Mouse (Mus musculus) G1E (cell line): ENCODE data around the gene Hemgn. TPM values are rescaled to one million over a fixed set of nuclear protein-coding genes. Genes with fewer than 3 reads are reported as not detected.

Source experiments
- ATAC-seq: 2 replicates; pipeline ENCODE4 v1.8.0; 2016; ENCODE audit warnings: mild to moderate bottlenecking; ENCODE audit not compliant: insufficient number of reproducible peaks, poor library complexity, low FRiP score, severe bottlenecking; ENCODE audit errors: extremely low read depth
- DNase-seq: peaks from one replicate; pipeline ENCODE4 v3.0.0; 2012; ENCODE audit warnings: low spot score
- H3K27me3 ChIP-seq: 2 replicates; pipeline ENCODE4 v1.6.1; 2012; ENCODE audit warnings: mild to moderate bottlenecking, low read length, inconsistent platforms; ENCODE audit not compliant: insufficient read depth
- H3K36me3 ChIP-seq: replicated peaks from 2 replicates; pipeline ENCODE3; 2012; ENCODE audit warnings: mild to moderate bottlenecking, inconsistent platforms
- H3K4me1 ChIP-seq: 2 replicates; pipeline ENCODE4 v1.6.1; 2012; ENCODE audit warnings: low read depth, low read length, inconsistent platforms, mixed read lengths; ENCODE audit not compliant: insufficient read depth
- H3K4me3 ChIP-seq: 2 replicates; pipeline ENCODE4 v1.5.1; 2012; ENCODE audit warnings: low read depth, mild to moderate bottlenecking, inconsistent platforms, low read length, moderate library complexity, mixed read lengths
- H3K9me3 ChIP-seq: replicated peaks from 2 replicates; pipeline ENCODE4 v1.6.1; 2012; ENCODE audit warnings: inconsistent platforms
- CTCF ChIP-seq: IDR thresholded peaks from 2 replicates; pipeline ENCODE4 v1.5.1; 2012; ENCODE audit warnings: low read depth, low read length, inconsistent platforms, mixed read lengths
- GATA1 ChIP-seq: IDR thresholded peaks from 2 replicates; pipeline ENCODE4 v1.6.1; 2012; ENCODE audit warnings: borderline replicate concordance, low read length, inconsistent platforms, mixed read lengths
- GATA2 ChIP-seq: IDR thresholded peaks from 2 replicates; pipeline ENCODE4 v1.6.1; 2012; ENCODE audit warnings: low read depth, low read length, inconsistent platforms, borderline replicate concordance
- POLR2AphosphoS5 ChIP-seq: IDR thresholded peaks from 2 replicates; pipeline ENCODE4 v1.6.1; 2012; ENCODE audit warnings: low read depth, low read length, inconsistent platforms; ENCODE audit not compliant: insufficient replicate concordance
- TAL1 ChIP-seq: conservative IDR thresholded peaks from 2 replicates; pipeline ENCODE4 v1.6.1; 2012; ENCODE audit warnings: low read depth, low read length, inconsistent platforms, mixed read lengths
- polyA plus RNA-seq: library from polyadenylated mRNA; stranded (reverse); fragments of >175 nt; gene quantifications from 2 replicates; pipeline ENCODE4 v1.2.3, GENCODE M21; 2012
- total RNA-seq, 2 experiments: library from RNA; stranded (forward) in 1 of 2; stranded (reverse) in 1 of 2; fragments of 200-1000 nt in 1 of 2; fragments of >200 nt in 1 of 2; fragmentation: Nextera tagmentation in 1 of 2; gene quantifications; 2 replicates each; pipeline ENCODE4 v1.2.3; 2014 to 2017

The Hemgn gene
- total and polyA plus RNA-seq, 3 experiments, result 6.3 to 132 (median 24.3) TPM

DNA sequence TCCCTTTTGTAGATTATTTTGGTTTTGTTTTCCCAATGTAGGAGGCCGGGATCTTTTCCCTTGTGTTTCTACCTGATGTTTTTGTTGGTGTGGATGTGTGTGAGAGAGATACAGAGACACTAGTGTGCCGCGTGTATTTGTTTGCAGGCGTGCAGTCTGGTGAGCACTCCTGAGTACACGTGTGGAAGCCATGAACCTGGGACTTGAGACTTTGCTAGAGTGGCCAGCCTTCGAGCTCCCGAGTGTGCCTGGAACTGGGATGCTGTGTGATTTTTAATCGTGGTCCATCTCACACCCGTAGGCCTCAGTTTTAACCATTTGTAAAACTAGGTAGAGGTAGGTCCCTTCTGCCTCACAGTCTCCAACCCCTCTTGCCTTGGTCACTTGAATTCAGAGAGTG is 64.4 kb downstream of the Hemgn start:
- TF ChIP-seq GATA2, result no peak
- Histone ChIP-seq H3K4me3 (no peak overlapping the region), H3K9me3 (peaks cover 16% of the 10 kb centered on the region), H3K36me3 (no peaks in the 10 kb centered on the region), H3K4me1 (no peaks in the 10 kb centered on the region), H3K27me3 (peaks cover 23% of the 10 kb centered on the region; the same call in 1 of the 2 replicates)
- DNase-seq (no peak), ATAC-seq (no peak)

DNA sequence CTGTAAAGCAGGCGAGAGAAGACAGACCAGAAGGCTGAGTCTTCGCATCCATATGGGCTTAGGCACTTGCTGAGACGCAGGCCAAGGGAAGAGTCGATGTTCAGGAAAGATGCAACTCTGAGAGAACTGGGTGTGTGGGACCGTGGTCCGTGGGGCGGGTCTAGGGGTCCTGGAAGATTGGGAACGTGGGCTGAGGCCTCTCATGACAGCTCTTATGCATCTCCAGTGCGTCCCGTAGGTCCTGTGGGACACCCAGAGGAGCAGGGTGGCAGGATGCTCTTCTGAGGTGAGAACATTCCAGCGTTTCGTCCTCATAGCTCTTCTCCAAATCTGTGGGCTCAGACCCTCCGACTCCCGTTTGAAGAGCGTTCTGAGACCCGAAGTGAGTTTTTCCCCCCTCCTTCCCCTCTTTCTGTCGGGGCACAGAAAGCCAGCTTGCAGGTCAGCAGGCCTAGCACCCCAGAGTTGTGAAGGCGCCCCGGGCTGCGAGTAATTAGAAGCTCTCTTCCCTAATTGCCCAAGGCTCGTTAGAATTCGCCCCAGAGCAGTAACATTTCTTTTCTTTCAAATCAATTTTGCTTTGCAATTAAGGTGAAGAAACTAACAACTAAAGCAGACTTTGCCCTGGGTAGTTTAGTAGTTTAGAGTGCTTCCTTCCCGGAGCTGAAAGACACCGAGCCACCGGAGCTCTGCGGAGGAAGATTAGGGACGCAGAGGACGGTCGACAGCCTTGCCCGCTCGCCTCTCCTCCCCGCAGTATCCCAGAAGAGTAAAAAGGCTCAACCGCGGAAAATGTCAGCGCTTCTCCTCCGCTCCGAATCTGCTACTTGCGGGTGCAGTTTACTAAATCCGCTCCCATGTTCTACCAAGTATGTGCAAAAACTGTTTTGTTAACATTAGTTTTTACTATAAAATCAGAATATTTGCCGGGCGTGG is 65.5 kb downstream of the Hemgn start:
- Histone ChIP-seq H3K27me3 (peaks cover 18% of the 10 kb centered on the region; the same call in 1 of the 2 replicates), H3K9me3 (peaks cover 25% of the 10 kb centered on the region), H3K36me3 (no peaks in the 10 kb centered on the region), H3K4me3 (no peak overlapping the region), H3K4me1 (no peaks in the 10 kb centered on the region)
- ATAC-seq, result no peak
- no peak for TF ChIP-seq GATA2
- TF ChIP-seq CTCF, result no peak
- no peak for TF ChIP-seq GATA1
- no peak for TF ChIP-seq POLR2AphosphoS5
- no peak for TF ChIP-seq TAL1
- no peak for DNase-seq

DNA sequence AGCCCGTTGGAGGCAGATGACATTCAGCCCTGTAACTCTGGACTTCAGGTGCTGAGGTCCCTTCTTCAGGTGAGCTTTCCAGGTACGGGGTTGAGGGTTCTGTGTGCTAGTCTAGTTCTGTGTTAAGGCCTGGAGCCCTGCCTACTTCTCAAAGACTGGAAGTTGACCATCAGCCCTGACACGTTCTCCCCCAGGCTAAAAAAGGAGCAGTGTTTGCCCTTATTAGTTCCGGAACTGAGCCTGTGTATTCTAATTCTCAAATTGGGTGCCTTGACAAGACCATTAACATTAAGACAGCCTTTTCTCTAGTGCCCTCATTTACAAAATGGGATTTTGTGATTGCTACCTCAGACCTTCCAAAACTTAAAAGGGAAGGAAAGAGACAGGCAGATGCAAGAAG is 66.2 kb downstream of the Hemgn start:
- Histone ChIP-seq H3K36me3 (no peaks in the 10 kb centered on the region), H3K4me3 (no peak overlapping the region), H3K9me3 (peaks cover 29% of the 10 kb centered on the region), H3K4me1 (no peaks in the 10 kb centered on the region), H3K27me3 (peaks cover 18% of the 10 kb centered on the region; the same call in 1 of the 2 replicates)
- no peak for DNase-seq
- no peak for ATAC-seq
- TF ChIP-seq CTCF (no peak), GATA2 (no peak), GATA1 (no peak), TAL1 (no peak), POLR2AphosphoS5 (no peak)

DNA sequence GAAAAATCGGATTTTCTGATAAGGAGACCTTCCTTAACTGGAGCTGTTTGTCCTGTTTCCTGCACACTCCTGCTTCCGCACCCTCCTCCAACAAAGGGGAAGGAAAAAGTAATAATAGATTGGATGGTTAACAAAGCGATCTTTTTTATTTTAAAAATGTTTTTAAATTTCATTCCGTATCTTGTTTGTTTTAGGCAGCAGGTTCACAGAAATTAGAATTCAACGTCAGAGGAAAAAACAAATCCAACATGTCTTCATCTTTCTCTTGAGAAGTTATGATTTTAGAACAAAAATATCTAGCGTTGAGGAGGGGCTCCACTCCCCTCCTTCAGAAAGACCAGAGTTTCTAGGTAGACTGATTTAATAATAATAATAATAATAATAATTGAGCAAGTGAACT is 67.1 kb downstream of the Hemgn start:
- Histone ChIP-seq H3K36me3 (no peaks in the 10 kb centered on the region), H3K4me3 (no peak overlapping the region), H3K9me3 (peaks cover 29% of the 10 kb centered on the region), H3K27me3 (peaks cover 18% of the 10 kb centered on the region; the same call in 1 of the 2 replicates), H3K4me1 (no peaks in the 10 kb centered on the region)
- TF ChIP-seq TAL1 (no peak), GATA2 (no peak), GATA1 (no peak), CTCF (no peak), POLR2AphosphoS5 (no peak)
- no peak for DNase-seq
- no peak for ATAC-seq

DNA sequence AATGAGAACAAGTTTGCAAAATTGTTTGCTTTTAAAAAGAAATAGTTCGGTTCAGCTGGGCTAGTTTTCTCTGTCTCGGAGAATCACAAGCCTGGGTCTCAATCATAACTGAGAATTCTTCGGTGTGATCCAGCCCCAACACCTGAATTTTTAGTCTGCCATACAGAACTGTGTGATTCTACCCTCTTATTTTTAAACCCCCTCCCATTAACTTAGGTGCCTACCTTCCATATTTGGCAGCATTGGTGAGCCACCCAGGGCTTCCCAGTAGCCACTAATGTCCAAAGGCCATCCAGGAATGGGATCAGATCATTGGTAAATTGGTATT is 67.6 kb downstream of the Hemgn start:
- H3K36me3 ChIP-seq, result no peaks in the 10 kb centered on the region
- H3K4me3 ChIP-seq, result no peak overlapping the region
- H3K9me3 ChIP-seq, result peaks cover 29% of the 10 kb centered on the region
- TF ChIP-seq GATA1 (no peak), GATA2 (no peak), TAL1 (no peak), CTCF (no peak), POLR2AphosphoS5 (no peak)
- ATAC-seq (no peak), DNase-seq (no peak)
- H3K4me1 ChIP-seq, result no peaks in the 10 kb centered on the region
- H3K27me3 ChIP-seq, result peaks cover 17% of the 10 kb centered on the region; the same call in 1 of the 2 replicates

DNA sequence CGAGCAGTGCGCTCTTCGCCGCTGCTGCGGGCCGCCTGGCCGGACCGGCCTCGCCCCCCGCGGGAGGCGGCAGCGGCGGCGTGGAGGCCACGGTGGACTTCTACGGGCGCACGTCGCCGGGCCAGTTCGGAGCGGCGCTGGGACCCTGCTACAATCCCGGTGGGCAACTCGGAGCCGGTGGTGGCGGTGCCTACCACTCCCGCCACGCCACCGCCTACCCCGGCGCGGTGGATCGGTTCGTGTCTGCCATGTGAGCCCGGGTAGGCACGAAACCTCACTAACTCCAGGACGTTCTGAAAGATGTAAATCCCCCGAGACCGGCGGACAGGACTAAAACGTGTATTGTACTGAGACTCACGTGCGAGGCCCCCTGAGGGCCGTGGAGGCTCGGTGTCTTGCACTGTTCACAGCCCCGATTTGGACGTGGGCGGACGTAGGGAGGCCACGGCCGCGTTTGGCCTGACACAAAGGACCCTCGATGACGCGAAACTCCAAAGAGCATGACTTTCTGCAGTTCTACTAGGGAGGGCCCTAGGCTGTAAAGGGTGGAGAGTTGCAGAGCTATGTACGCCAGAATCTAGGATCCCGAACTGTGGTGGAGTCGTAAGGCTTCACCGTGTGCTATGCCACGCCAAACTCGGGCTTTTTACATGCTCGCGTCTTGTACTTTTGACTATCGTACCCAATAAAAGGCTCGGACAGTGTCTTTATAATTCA is 68.1 kb downstream of the Hemgn start:
- ATAC-seq (no peak), DNase-seq (no peak)
- TF ChIP-seq TAL1 (no peak), CTCF (no peak), GATA2 (no peak), GATA1 (no peak), POLR2AphosphoS5 (no peak)
- peaks cover 14% of the 10 kb centered on the region; the same call in 1 of the 2 replicates for H3K27me3 ChIP-seq
- H3K9me3 ChIP-seq, result peaks cover 29% of the 10 kb centered on the region
- no peaks in the 10 kb centered on the region for H3K4me1 ChIP-seq
- peak overlapping the region; percentile 33; the same call in 1 of the 2 replicates for H3K4me3 ChIP-seq
- no peaks in the 10 kb centered on the region for H3K36me3 ChIP-seq
